17 mouse cellular contexts compared by ENCODE assay signal in the genomic region with DNA sequence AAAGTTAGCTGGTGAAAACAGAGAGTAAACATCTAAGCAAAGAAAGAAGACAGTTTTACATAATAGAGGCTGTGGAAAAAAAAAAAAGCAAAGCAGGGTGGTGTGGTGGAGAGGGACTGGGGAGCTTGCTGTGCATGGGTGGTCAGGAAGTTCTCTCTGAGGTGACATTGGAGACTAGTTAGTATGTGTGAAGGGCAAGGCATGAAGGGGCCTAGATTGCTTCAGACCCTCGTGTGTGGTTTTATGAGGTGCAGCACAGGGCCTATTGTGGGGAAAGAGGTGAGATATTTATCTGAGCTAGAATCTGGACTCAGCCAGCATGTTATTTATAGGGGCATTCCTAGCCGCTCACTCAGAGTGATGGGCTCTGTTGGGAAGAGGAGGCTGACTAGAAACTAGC.
"Had no signal": no experiment of that assay in that cellular context is flagged by ENCODE, and none has a peak within 500 bp of the region (broad histone marks: within the 10 kb centered on the region; RNA-seq: fewer than 3 reads in every experiment).

No protein-coding gene starts in this region.

- H3K4me3 ChIP-seq: lung, embryonic 15.5 days; megakaryocyte, embryonic 14.5 days; midbrain, embryonic 13.5 days; midbrain, embryonic 15.5 days; neural tube, embryonic 12.5 days; stomach, embryonic 15.5 days had no signal

- H3K36me3 ChIP-seq: lung, embryonic 15.5 days; midbrain, embryonic 13.5 days; midbrain, embryonic 15.5 days; neural tube, embryonic 12.5 days; stomach, embryonic 15.5 days had no signal

- ATAC-seq: liver, postnatal 0 days; lung, postnatal 0 days; midbrain, embryonic 13.5 days; midbrain, embryonic 15.5 days had no signal

- H3K27ac ChIP-seq: lung, embryonic 15.5 days; macrophage; midbrain, embryonic 13.5 days; midbrain, embryonic 15.5 days; neural tube, embryonic 12.5 days; stomach, embryonic 15.5 days; stomach, postnatal 0 days had no signal

- DNase-seq: liver, postnatal 0 days; lung, adult 2 months; lung, postnatal 14 days; lung, postnatal 36 days; right cerebral cortex, postnatal 14 days; thymus, adult 2 months; thymus, postnatal 25 days; thymus, postnatal 4 days had no signal

- H3K9me3 ChIP-seq: lung, embryonic 15.5 days; megakaryocyte, embryonic 14.5 days; midbrain, embryonic 13.5 days; midbrain, embryonic 15.5 days; neural tube, embryonic 12.5 days; stomach, embryonic 15.5 days had no signal

- H3K4me1 ChIP-seq: megakaryocyte, embryonic 14.5 days; midbrain, embryonic 13.5 days; midbrain, embryonic 15.5 days; neural tube, embryonic 12.5 days; stomach, embryonic 15.5 days had no signal

- H3K9ac ChIP-seq: liver, postnatal 0 days; lung, embryonic 15.5 days; midbrain, embryonic 13.5 days; midbrain, embryonic 15.5 days; neural tube, embryonic 12.5 days; stomach, embryonic 15.5 days had no signal

- H3K4me2 ChIP-seq: lung, embryonic 15.5 days; midbrain, embryonic 13.5 days; midbrain, embryonic 15.5 days; neural tube, embryonic 12.5 days; stomach, embryonic 15.5 days had no signal

- H3K27me3 ChIP-seq: lung, embryonic 15.5 days; megakaryocyte, embryonic 14.5 days; midbrain, embryonic 13.5 days; midbrain, embryonic 15.5 days; neural tube, embryonic 12.5 days; stomach, embryonic 15.5 days had no signal
